Mouse (Mus musculus): ENCODE measurements around the gene Usp43.

DNA sequence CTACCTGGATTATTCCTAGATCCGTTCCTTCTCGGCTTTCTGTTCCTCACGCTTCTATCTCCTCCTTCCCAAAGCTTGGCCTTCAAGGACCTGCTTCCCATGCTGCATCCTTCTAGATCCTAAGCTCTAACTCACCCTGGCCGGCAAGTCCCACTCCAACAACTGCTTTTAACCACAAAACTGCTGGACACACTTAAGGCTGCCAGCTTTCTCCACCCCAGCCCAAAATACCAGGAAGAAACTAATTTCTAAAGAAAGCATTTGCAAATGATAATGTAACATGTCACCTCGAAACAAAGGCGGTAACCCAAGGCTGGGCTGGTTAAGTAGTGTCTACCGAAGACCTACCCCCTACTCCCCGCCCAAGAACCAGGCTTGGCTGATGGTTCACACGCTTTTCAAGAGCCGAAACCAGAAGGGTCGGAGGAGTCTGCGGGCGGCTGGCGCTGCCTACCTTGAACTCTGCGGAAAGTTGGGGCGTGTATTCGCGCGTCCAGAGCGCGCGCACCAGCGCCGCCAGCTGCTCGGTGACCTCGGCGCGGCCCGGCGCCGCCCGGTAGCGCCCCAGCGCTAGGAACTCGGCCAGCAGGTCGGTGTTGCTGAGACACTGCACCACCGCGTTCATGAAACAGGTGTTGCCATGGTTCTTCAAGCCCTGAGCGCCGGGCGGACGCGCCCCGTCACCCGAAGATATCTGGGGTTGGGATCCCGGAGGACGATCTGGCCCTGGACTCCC, 694 bp downstream of the Usp43 start:
- no peak for TF ChIP-seq POLR2A (IDR thresholded peaks at IDR 0.05; ENCODE audit: borderline replicate concordance, control insufficient read depth, low read depth, low read length)
- no peak for TF ChIP-seq CTCF (IDR thresholded peaks at IDR 0.05; ENCODE audit: control insufficient read depth, insufficient read depth, low read length)

Measured in bone marrow, adult 2 months (tissue).